Mouse (Mus musculus) megakaryocyte, embryonic 14.5 days (primary cell): ENCODE measurements at regions not wholly inside any gene's neighbourhood (a gene's known extent, or its start where the extent isn't known, plus 50 kb on each side); places are given as distances from the start of the nearest gene placed in this dataset.

Experiments
- FLI1 ChIP-seq: IDR thresholded peaks from 2 replicates; pipeline ENCODE4 v1.6.1; 2012; ENCODE audit warnings: low read length, inconsistent platforms, mixed read lengths
- GATA1 ChIP-seq: IDR thresholded peaks from 3 replicates; pipeline ENCODE4 v1.6.1; 2012; ENCODE audit warnings: mixed read lengths, low read length, inconsistent platforms, borderline replicate concordance

GRCm38 (mm10) chr14:114965941-114966340 lies 126.1 kb upstream of the Gpc5 start:
- TF ChIP-seq GATA1 (no peak), FLI1 (no peak)
